Mouse (Mus musculus) adrenal gland, adult 8-10 months (tissue): ENCODE results near the gene Cmtm6. TPM values are rescaled to one million over a fixed set of nuclear protein-coding genes. Genes with fewer than 3 reads are reported as not detected.
"Not testable (repeated sequence)": the region's sequence is repeated elsewhere in the genome, so short reads cannot be mapped to it uniquely, and the experiment has no call there.

Experiments used
- DNase-seq: peaks from one replicate; pipeline ENCODE4 v3.0.0; 2022
- total RNA-seq, 4 experiments: library from RNA; stranded (reverse); gene quantifications; 2 replicates each; pipeline ENCODE4 v1.2.4; 2022

Gene Cmtm6
- 100 to 1,000 TPM in 1 of 4 experiments, 10 to 100 TPM in 3; 68.5 to 105 (median 78.0) TPM for total RNA-seq

GRCm38 (mm10) chr9:114731011-114731755 lies at the start of gene Cmtm6:
Gene Cmtm6, plus strand, starts transcription at chr9:114731116.
- DNase-seq = peak; percentile 96

- DNase-seq = no peak
These were observed 48.7 kb upstream of the Cmtm6 start for GRCm38 (mm10) chr9:114682193-114682592.

GRCm38 (mm10) chr9:114686245-114686644 lies 44.7 kb upstream of the Cmtm6 start:
- no peak for DNase-seq

- DNase-seq = no peak
These were observed 43.3 kb upstream of the Cmtm6 start for GRCm38 (mm10) chr9:114687639-114688038.

GRCm38 (mm10) chr9:114688252-114688952 lies 42.5 kb upstream of the Cmtm6 start, which contains the start of gene Dync1li1:
Gene Dync1li1, plus strand, starts transcription at chr9:114688790.
- DNase-seq = peak; percentile 97

GRCm38 (mm10) chr9:114688953-114689407 lies 41.9 kb upstream of the Cmtm6 start:
- no peak for DNase-seq

GRCm38 (mm10) chr9:114690119-114690601 lies 40.8 kb upstream of the Cmtm6 start:
- DNase-seq = peak; percentile 20

GRCm38 (mm10) chr9:114691112-114691511 lies 39.8 kb upstream of the Cmtm6 start:
- DNase-seq = no peak

GRCm38 (mm10) chr9:114695662-114696061 lies 35.3 kb upstream of the Cmtm6 start:
- not testable (repeated sequence) for DNase-seq

GRCm38 (mm10) chr9:114697072-114697471 lies 33.8 kb upstream of the Cmtm6 start:
- no peak for DNase-seq

- DNase-seq = no peak
These were observed 33.0 kb upstream of the Cmtm6 start for GRCm38 (mm10) chr9:114697926-114698325.

- no peak for DNase-seq
These were observed 31.7 kb upstream of the Cmtm6 start for GRCm38 (mm10) chr9:114699262-114699661.

GRCm38 (mm10) chr9:114699882-114700665 lies 30.8 kb upstream of the Cmtm6 start:
- no peak for DNase-seq

- DNase-seq = no peak
These were observed 29.9 kb upstream of the Cmtm6 start for GRCm38 (mm10) chr9:114701031-114701430.

GRCm38 (mm10) chr9:114701921-114702320 lies 29.0 kb upstream of the Cmtm6 start:
- DNase-seq = no peak

GRCm38 (mm10) chr9:114707805-114708204 lies 23.1 kb upstream of the Cmtm6 start:
- no peak for DNase-seq

GRCm38 (mm10) chr9:114710345-114710744 lies 20.6 kb upstream of the Cmtm6 start:
- no peak for DNase-seq

- no peak for DNase-seq
These were observed 17.4 kb upstream of the Cmtm6 start for GRCm38 (mm10) chr9:114713481-114713880.

GRCm38 (mm10) chr9:114716677-114717331 lies 14.1 kb upstream of the Cmtm6 start:
- no peak for DNase-seq

- no peak for DNase-seq
These were observed 3.6 kb upstream of the Cmtm6 start for GRCm38 (mm10) chr9:114727315-114727714.

GRCm38 (mm10) chr9:114728432-114728831 lies 2.5 kb upstream of the Cmtm6 start:
- not testable (repeated sequence) for DNase-seq
